Mouse (Mus musculus) common myeloid progenitor, adult 5-6 weeks (primary cell): ENCODE data around the gene Megf9. TPM values are rescaled to one million over a fixed set of nuclear protein-coding genes. Genes with fewer than 3 reads are reported as not detected.

Experiments used
- ATAC-seq: replicated peaks from 2 replicates; pipeline ENCODE4 v1.8.0; 2016; ENCODE audit warnings: low read depth, mild to moderate bottlenecking, moderate TSS enrichment, inconsistent platforms; ENCODE audit not compliant: poor library complexity, severe bottlenecking
- total RNA-seq: library from RNA; stranded (forward); fragments of 200-1000, 187-1606 nt; gene quantifications from 2 replicates; pipeline ENCODE4 v1.2.3, GENCODE M21; 2017

The Megf9 gene
- total RNA-seq, 1 experiment from 2014 or later, result 4.6 TPM

- ATAC-seq, result no peak
These were observed 73.4 kb downstream of the Megf9 start for GRCm38 (mm10) chr4:70461416-70461815.

- no peak for ATAC-seq
These were observed 82.6 kb downstream of the Megf9 start for GRCm38 (mm10) chr4:70452161-70452560.

- ATAC-seq, result peak; percentile 89
These were observed 83.0 kb downstream of the Megf9 start for GRCm38 (mm10) chr4:70451750-70452149.

GRCm38 (mm10) chr4:70449668-70450067 is 85.1 kb downstream of the Megf9 start:
- ATAC-seq, result no peak

- no peak for ATAC-seq
These were observed 88.0 kb downstream of the Megf9 start for GRCm38 (mm10) chr4:70446774-70447173.

GRCm38 (mm10) chr4:70420202-70420601 is 114.6 kb downstream of the Megf9 start:
- no peak for ATAC-seq

GRCm38 (mm10) chr4:70412126-70412525 is 122.7 kb downstream of the Megf9 start:
- ATAC-seq, result no peak

GRCm38 (mm10) chr4:70409994-70410721 is 124.6 kb downstream of the Megf9 start, which contains the start of gene Cdk5rap2:
Gene Cdk5rap2 (minus strand): TSS chr4:70410443.
- peak; percentile 98 for ATAC-seq

GRCm38 (mm10) chr4:70409456-70409855 is 125.3 kb downstream of the Megf9 start:
- no peak for ATAC-seq

GRCm38 (mm10) chr4:70402109-70402819 is 132.5 kb downstream of the Megf9 start:
- ATAC-seq, result no peak

GRCm38 (mm10) chr4:70399476-70399875 is 135.3 kb downstream of the Megf9 start:
- no peak for ATAC-seq

- no peak for ATAC-seq
These were observed 135.7 kb downstream of the Megf9 start for GRCm38 (mm10) chr4:70399074-70399473.

GRCm38 (mm10) chr4:70398088-70398487 is 136.7 kb downstream of the Megf9 start:
- no peak for ATAC-seq

GRCm38 (mm10) chr4:70396701-70397100 is 138.1 kb downstream of the Megf9 start:
- ATAC-seq, result no peak

GRCm38 (mm10) chr4:70394736-70395135 is 140.1 kb downstream of the Megf9 start:
- no peak for ATAC-seq

GRCm38 (mm10) chr4:70391760-70392372 is 142.9 kb downstream of the Megf9 start:
- ATAC-seq, result no peak

GRCm38 (mm10) chr4:70391073-70391472 is 143.7 kb downstream of the Megf9 start:
- no peak for ATAC-seq

GRCm38 (mm10) chr4:70386206-70386605 is 148.6 kb downstream of the Megf9 start:
- ATAC-seq, result no peak

GRCm38 (mm10) chr4:70377359-70377758 is 157.4 kb downstream of the Megf9 start:
- no peak for ATAC-seq
